Mouse (Mus musculus) brown adipose tissue, adult 24 weeks (tissue): Measurements from ENCODE around the gene Mrps24. TPM values are rescaled to one million over a fixed set of nuclear protein-coding genes. Genes with fewer than 3 reads are reported as not detected.
A peak's percentile ranks its signal among the peaks of the same experiment; 100 is the strongest.

Experiments
- H3K27ac ChIP-seq: fragments of 200-500 bp; replicated peaks from 2 replicates; pipeline ENCODE4 v1.5.1; 2012; ENCODE audit warnings: low read depth, mild to moderate bottlenecking, low read length
- H3K4me1 ChIP-seq: fragments of 200-500 bp; 2 replicates; pipeline ENCODE4 v1.6.1; 2012; ENCODE audit warnings: low read length, mixed read lengths; ENCODE audit not compliant: control insufficient read depth, insufficient read depth, insufficient read length
- H3K4me3 ChIP-seq: fragments of 200-500 bp; 2 replicates; pipeline ENCODE4 v1.5.1; 2012; ENCODE audit warnings: low read depth, mild to moderate bottlenecking, low read length, moderate library complexity; ENCODE audit not compliant: insufficient read depth
- polyA plus RNA-seq: library from polyadenylated mRNA; stranded (reverse); fragments of >200 nt; gene quantifications from 2 replicates; pipeline ENCODE4 v1.2.4, GENCODE M21; 2012; ENCODE audit not compliant: missing spikeins, insufficient read depth, insufficient read length

Gene Mrps24
- 191 and 238 TPM in 2 replicates for polyA plus RNA-seq

- H3K27ac ChIP-seq: peak within 1 kb of the TSS; percentile 39
- H3K4me3 ChIP-seq: no peak within 1 kb of the TSS
- H3K4me1 ChIP-seq: no peaks in the 10 kb centered on the region; the same call in 1 of the 2 replicates
Measured at GRCm38 (mm10) chr11:5715630-5716105, at the start of gene Mrps24. Gene Mrps24, minus strand, starts transcription at chr11:5715680.

GRCm38 (mm10) chr11:5762633-5762982 lies 47.1 kb upstream of the Mrps24 start:
- Histone ChIP-seq H3K27ac (peak overlapping the region; percentile 42; the same call in 1 of the 2 replicates), H3K4me1 (no peaks in the 10 kb centered on the region), H3K4me3 (peak overlapping the region; percentile 45)

- Histone ChIP-seq H3K4me3 (peak within 1 kb of the TSS; percentile 93), H3K4me1 (no peaks in the 10 kb centered on the region), H3K27ac (peak within 1 kb of the TSS; percentile 93)
Measured at GRCm38 (mm10) chr11:5761820-5762632, 46.5 kb upstream of the Mrps24 start, which contains the start of gene Urgcp. Gene Urgcp, minus strand, starts transcription at chr11:5762376.

GRCm38 (mm10) chr11:5753755-5754154 lies 38.3 kb upstream of the Mrps24 start:
- Histone ChIP-seq H3K27ac (no peak overlapping the region), H3K4me3 (no peak overlapping the region), H3K4me1 (no peaks in the 10 kb centered on the region)

GRCm38 (mm10) chr11:5744951-5745350 lies 29.5 kb upstream of the Mrps24 start:
- no peak overlapping the region for H3K27ac ChIP-seq
- no peak overlapping the region for H3K4me3 ChIP-seq
- no peaks in the 10 kb centered on the region for H3K4me1 ChIP-seq

GRCm38 (mm10) chr11:5742106-5742505 lies 26.6 kb upstream of the Mrps24 start:
- Histone ChIP-seq H3K4me3 (no peak overlapping the region), H3K27ac (no peak overlapping the region), H3K4me1 (peaks cover 9% of the 10 kb centered on the region)

- Histone ChIP-seq H3K4me3 (peak overlapping the region; percentile 89), H3K27ac (peak overlapping the region; percentile 96), H3K4me1 (peaks cover 9% of the 10 kb centered on the region)
Measured at GRCm38 (mm10) chr11:5740965-5741627, 25.6 kb upstream of the Mrps24 start.

GRCm38 (mm10) chr11:5740599-5740964 lies 25.1 kb upstream of the Mrps24 start:
- Histone ChIP-seq H3K27ac (peak overlapping the region; percentile 96), H3K4me3 (peak overlapping the region; percentile 89), H3K4me1 (peaks cover 9% of the 10 kb centered on the region)

- Histone ChIP-seq H3K4me1 (peaks cover 11% of the 10 kb centered on the region), H3K4me3 (peak overlapping the region; percentile 89), H3K27ac (peak overlapping the region; percentile 85)
Measured at GRCm38 (mm10) chr11:5739846-5740245, 24.4 kb upstream of the Mrps24 start.

GRCm38 (mm10) chr11:5738888-5739632 lies 23.6 kb upstream of the Mrps24 start:
- H3K4me3 ChIP-seq: no peak overlapping the region
- H3K27ac ChIP-seq: no peak overlapping the region
- H3K4me1 ChIP-seq: peaks cover 15% of the 10 kb centered on the region

- Histone ChIP-seq H3K4me1 (peaks cover 16% of the 10 kb centered on the region), H3K27ac (no peak overlapping the region), H3K4me3 (no peak overlapping the region)
Measured at GRCm38 (mm10) chr11:5737137-5737536, 21.7 kb upstream of the Mrps24 start.

GRCm38 (mm10) chr11:5734323-5734722 lies 18.8 kb upstream of the Mrps24 start:
- Histone ChIP-seq H3K27ac (0 out of 2 replicates have a peak overlapping the region, but pooled peaks have one; percentile 3), H3K4me1 (peaks cover 26% of the 10 kb centered on the region), H3K4me3 (no peak overlapping the region)

GRCm38 (mm10) chr11:5732401-5732800 lies 16.9 kb upstream of the Mrps24 start:
- Histone ChIP-seq H3K4me3 (no peak overlapping the region), H3K4me1 (peaks cover 31% of the 10 kb centered on the region), H3K27ac (no peak overlapping the region)

GRCm38 (mm10) chr11:5729582-5729981 lies 14.1 kb upstream of the Mrps24 start:
- H3K27ac ChIP-seq: no peak overlapping the region
- peaks cover 29% of the 10 kb centered on the region for H3K4me1 ChIP-seq
- no peak overlapping the region for H3K4me3 ChIP-seq
